Mouse (Mus musculus) G1E (cell line): ENCODE results near the gene Klhl36.

ENCODE experiments used
- CTCF ChIP-seq: IDR thresholded peaks from 2 replicates; pipeline ENCODE4 v1.5.1; 2012; ENCODE audit warnings: low read depth, low read length, inconsistent platforms, mixed read lengths
- GATA1 ChIP-seq: IDR thresholded peaks from 2 replicates; pipeline ENCODE4 v1.6.1; 2012; ENCODE audit warnings: borderline replicate concordance, low read length, inconsistent platforms, mixed read lengths
- GATA2 ChIP-seq: IDR thresholded peaks from 2 replicates; pipeline ENCODE4 v1.6.1; 2012; ENCODE audit warnings: low read depth, low read length, inconsistent platforms, borderline replicate concordance
- TAL1 ChIP-seq: conservative IDR thresholded peaks from 2 replicates; pipeline ENCODE4 v1.6.1; 2012; ENCODE audit warnings: low read depth, low read length, inconsistent platforms, mixed read lengths

- TF ChIP-seq TAL1 (no peak), CTCF (no peak), GATA2 (no peak), GATA1 (no peak)
These were observed 7.5 kb downstream of the Klhl36 start for GRCm38 (mm10) chr8:119869616-119870015.
